Mouse (Mus musculus) cerebellum, postnatal 10 days (tissue): Measurements from ENCODE around the gene Cpa2.

Experiments
- DNase-seq, 2 experiments: peaks; one replicate each; pipeline ENCODE4 v3.0.0; 2021; ENCODE audit warnings: mixed read lengths in 2 of 2

Gene Cpa2

GRCm38 (mm10) chr6:30579961-30580840 is 38.8 kb downstream of the Cpa2 start:
- DNase-seq = no peak

- peak; percentile 56 to 57 for DNase-seq
Measured at GRCm38 (mm10) chr6:30580841-30581176, 39.4 kb downstream of the Cpa2 start.

DNA sequence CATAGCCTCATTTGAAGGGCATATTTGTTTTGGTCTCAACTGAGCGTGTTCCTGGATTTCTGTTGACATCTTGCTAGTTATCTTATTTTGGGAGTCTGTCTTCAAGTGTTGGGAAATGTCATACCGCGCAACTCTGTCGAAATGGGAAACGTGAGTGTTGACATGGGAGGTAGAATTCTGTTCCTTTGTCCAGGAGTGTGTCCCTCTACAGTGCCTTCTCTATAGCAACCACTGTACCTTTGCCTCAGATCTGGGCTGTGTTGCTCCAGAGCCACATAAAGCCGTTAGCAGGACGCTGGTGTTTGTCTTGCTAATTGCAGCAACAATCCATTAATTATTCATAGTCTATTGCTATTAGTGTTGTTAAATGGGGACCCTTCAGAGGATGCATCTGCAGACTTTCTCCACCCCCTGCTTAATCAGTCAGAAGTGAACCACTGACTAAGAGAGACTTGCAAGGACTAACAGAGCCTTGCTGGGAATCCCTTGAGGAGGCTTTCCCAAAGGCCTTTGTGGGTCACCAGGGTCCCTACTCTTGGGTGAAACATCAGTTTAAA is 45.6 kb downstream of the Cpa2 start:
- no peak for DNase-seq

- no peak for DNase-seq
Measured at GRCm38 (mm10) chr6:30589819-30590218, 48.4 kb downstream of the Cpa2 start.

GRCm38 (mm10) chr6:30591851-30592404 is 50.5 kb downstream of the Cpa2 start:
- DNase-seq = no peak

DNA sequence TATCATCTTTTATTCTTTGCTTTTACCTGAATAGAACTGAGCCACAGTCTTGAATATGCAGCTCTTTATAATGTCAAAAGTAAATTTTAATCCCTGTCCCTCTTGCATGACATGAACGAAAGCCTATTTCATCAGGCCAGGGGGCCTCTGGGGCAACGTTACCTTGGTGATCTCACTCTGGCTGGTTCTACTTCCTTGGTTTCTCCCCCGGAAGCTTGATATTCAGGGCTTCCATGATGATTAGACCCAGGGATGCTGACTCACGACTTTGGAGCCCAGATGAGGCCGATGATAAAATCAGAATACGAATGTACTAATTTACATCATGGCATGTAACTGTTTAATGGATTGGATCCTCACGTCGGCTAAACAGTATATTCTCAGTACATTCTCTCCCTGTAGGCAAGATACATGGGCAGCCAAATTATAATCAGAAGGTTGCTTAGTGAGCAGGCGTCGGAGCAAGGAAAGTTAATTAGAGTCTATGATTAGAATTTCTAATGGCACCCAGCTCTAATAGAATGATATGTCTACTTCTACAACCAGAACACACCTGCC is 51.1 kb downstream of the Cpa2 start:
- no peak for DNase-seq

- DNase-seq = no peak
Measured at GRCm38 (mm10) chr6:30594364-30594763, 53.0 kb downstream of the Cpa2 start.

DNA sequence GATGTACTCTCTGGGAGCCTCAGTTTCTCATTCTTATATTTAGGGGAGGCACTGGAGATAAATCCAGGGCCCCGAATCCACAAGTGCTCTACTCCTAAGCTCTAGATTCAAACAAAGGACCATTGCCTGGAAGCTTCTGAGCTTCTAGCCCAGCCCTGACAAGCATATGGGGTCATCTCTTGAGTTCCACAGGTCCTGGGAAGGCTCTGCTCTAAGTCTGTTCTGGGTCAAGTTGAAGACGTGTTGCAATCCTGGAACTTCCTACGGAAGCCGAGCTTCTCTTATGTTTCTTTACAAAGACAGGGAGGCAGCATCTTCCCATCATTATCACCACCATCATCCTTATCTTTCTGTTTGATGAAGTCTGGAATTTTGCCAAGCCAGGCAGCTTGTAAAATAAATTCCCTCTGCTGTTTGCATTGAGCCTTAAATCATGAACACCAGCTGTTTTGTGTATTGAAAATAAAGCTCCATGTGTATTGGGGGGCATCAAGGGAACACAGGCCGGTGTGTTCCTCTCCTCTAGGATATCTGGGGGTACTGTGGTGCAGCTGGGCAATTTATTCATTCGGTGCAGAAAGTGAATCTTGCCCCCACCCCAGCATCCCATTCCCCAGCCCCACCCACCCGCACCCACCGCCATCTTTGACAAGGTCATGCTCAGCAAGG is 55.0 kb downstream of the Cpa2 start:
- DNase-seq = no peak

DNA sequence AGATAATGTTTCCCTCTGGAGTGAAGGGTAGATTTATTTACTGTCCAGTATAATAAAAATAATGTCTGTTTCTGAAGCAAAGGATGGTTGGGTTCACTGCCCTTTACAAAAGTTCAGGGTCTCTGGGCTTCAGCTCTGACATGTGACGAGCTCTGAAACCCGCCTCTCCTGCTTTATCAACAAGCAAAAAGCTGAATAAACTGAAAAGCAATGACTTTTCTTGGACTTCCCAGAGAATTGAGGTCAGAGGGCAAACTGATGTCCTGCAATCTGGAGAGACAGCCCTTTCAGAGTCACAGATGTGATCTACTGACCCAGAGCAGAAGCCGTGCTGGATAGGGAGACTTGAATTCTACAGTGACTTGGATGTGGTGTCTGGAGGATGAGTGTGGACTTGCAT is 58.7 kb downstream of the Cpa2 start:
- no peak for DNase-seq

DNA sequence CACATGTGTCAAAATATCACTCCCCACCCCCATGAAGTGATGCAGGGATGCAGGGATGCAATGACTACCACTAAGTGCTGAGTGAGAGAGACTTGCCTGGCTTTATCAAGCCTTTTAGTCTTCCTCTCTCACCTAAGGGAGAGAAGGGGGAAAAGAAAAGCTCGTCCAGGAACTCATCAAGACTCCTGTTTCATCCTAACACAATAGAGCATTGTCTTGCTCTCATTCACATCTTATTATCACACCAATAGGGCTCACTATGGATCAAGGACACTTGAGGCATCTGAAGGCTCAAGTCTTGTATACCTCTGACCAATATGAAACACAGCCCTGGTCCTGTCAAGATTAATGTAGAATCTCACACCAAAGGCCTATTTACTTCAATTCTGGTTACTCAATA is 59.6 kb downstream of the Cpa2 start:
- DNase-seq = no peak

DNA sequence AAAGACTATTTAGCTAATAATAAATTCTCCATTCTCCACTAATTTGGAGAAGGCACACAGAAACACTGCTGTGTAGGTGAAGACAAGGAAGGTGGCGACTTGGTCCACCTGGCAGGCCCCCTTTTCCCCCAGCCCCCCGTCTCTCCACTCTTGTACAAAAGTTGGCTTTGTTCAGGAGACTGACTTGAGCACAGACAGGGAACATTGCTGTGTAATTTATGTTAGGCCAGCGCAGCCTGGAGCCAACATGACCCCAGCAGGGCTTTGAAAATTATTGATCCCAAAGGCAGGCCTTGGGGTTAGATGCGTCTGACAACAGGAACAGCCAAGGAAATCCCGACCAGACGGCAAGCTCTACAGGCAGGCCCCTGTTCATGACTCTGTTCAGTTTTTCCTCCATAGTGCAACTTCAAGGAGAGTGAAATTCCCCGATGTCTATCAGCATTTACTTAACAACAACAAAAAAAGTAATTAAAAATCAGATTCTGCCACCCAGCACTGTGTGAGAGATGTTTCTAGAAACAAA is 63.0 kb downstream of the Cpa2 start:
- DNase-seq = no peak

DNA sequence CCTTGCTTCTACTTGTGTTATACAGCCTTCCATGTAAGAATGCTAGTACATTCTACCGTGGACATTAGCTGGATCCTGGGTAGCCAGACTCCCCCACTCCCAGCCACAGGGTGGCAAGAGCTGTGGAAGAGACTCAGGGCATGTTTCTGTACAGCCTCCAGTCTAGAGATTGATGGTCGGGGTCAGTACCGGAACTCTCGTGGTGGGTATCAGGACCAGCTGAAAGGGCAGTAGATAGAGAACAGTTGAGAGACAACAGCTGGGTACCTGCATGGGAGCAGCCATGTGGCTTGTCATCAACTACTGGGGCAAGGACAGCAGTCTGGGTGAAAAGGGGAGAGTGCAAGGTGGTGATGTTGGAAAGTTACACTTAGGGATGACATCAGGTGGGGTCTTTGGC is 63.7 kb downstream of the Cpa2 start:
- DNase-seq = no peak

- no peak for DNase-seq
Measured at GRCm38 (mm10) chr6:30605672-30606071, 64.3 kb downstream of the Cpa2 start.

DNA sequence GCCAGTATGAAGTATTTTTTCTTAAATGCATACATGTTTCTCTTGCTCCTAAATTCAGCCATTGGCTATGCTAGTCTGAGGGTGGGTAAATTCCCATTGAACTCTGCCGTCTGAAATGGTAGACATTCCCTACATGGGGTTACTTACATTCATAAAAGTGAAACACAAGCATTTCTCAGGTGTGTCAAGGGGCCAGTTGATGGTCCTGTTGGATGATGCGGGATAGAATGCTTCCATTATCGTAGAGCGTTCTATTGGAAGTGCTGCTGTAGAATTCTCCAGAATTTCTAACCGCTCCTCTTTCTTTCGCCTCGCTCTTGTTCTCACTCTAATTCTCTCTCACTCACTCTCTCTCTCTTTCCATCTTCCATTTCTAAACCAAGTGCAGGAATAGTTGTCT is 69.3 kb downstream of the Cpa2 start, which contains the start of gene Cpa5:
Gene Cpa5, plus strand, starts transcription at position 301 of the 400 bp plus-strand sequence.
- DNase-seq = no peak

- DNase-seq = no peak
Measured at GRCm38 (mm10) chr6:30611212-30611611, 69.8 kb downstream of the Cpa2 start.
